Mouse (Mus musculus) cerebellum, postnatal 14 days (tissue): Measurements from ENCODE around the gene Olfr1025-ps1.

Experiments used
- DNase-seq, 2 experiments: peaks; one replicate each; pipeline ENCODE4 v3.0.0; 2021; ENCODE audit warnings: mixed read lengths in 2 of 2

The Olfr1025-ps1 gene

GRCm38 (mm10) chr2:85914893-85915292 is at the start of gene Olfr1025-ps1:
Gene Olfr1025-ps1, plus strand, starts transcription at chr2:85915193.
- no peak for DNase-seq

GRCm38 (mm10) chr2:85868294-85868693 is 46.7 kb upstream of the Olfr1025-ps1 start, which contains the start of gene Olfr1022:
Gene Olfr1022, plus strand, starts transcription at chr2:85868594.
- no peak for DNase-seq

DNA sequence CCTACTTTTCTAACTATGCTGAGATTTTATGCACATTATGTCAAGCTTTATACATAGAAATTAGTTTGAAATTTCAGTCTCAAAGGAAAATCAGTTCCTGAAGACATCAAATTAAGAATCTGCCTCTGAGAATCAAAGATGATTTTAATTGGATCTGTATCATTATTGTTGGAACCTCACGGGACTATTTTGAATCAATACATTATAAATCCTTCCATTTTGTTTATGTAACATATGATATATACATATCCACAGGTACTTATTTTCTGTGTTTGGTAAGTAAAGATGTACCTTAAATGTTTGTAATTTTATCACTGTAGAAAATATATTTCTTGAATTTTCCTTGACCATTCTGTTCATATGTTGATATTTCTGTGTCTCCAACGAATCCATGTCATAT is 29.7 kb upstream of the Olfr1025-ps1 start, which contains the start of gene Olfr1023:
Gene Olfr1023 (plus strand): TSS at position 301 of the 400 bp plus-strand sequence.
- DNase-seq, result no peak

- DNase-seq, result no peak
Observed at GRCm38 (mm10) chr2:85904952-85905351, 10.0 kb upstream of the Olfr1025-ps1 start, which contains the start of gene Olfr1024. Gene Olfr1024, minus strand, starts transcription at chr2:85905052.

GRCm38 (mm10) chr2:85913197-85913596 is 1.8 kb upstream of the Olfr1025-ps1 start:
- no peak for DNase-seq

- DNase-seq, result no peak
Observed at GRCm38 (mm10) chr2:85921258-85921657, 6.3 kb downstream of the Olfr1025-ps1 start, which contains the start of gene Olfr1026. Gene Olfr1026, plus strand, starts transcription at chr2:85921558.

- no peak for DNase-seq
Observed at GRCm38 (mm10) chr2:85950137-85950536, 35.1 kb downstream of the Olfr1025-ps1 start, which contains the start of gene Olfr1028. Gene Olfr1028, plus strand, starts transcription at chr2:85950437.
